ENCODE assay signal across 8 mouse cellular contexts in the genomic region with DNA sequence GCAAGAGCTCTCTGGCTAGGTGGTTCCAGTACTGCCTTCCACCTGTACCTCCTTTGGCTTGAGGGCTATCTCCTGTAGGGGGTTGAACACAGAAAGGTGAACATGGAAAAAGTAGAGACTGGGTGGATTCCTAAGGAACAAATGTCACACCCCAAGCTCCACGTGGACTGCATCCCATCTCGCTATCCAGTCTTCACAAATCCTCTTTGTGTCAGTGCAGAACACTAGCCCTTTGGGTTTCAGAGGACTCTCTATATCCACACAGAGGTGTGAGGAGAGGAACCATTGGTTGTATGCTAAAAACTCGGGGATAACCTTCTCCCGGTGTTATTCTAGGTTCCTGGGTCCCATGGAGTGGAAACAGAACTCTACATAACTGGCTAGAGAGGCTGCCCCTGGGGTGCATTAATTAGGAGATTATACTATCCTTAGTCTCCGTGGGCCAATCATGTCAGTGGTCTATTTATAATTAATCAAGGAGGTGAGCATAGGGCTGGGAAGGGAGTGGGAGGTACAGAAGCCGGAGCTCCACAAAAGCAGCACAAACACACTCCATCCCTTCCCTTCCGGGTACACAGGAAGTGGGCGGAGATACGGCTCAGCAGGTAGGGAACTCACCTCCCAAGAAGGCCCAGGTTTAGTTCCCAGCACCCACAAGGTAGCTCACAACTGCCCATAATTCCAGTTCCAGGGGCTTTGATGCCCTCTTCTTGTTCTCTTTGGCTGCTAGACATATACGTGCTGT. TPM values are rescaled to one million over a fixed set of nuclear protein-coding genes. Genes with fewer than 3 reads are reported as not detected.
A peak's percentile ranks its signal among the peaks of the same experiment; 100 is the strongest.
DNase-seq lines count a peak whose midpoint lies in the region; ATAC-seq and TF ChIP-seq lines count a peak whose summit lies in the region.

No protein-coding gene starts in this region.

- H3K79me2 ChIP-seq in myocyte (ENCODE audit: control insufficient read depth, insufficient read depth): no peaks in the 10 kb centered on the region

- H3K27me3 ChIP-seq in kidney, postnatal 0 days (ENCODE audit: insufficient read depth, low read length): no peaks in the 10 kb centered on the region
- H3K27me3 ChIP-seq in embryonic facial prominence, embryonic 10.5 days (replicated peaks; ENCODE audit: low read depth, poor library complexity, severe bottlenecking): no peaks in the 10 kb centered on the region
- H3K27me3 ChIP-seq in hindbrain, postnatal 0 days (ENCODE audit: insufficient read depth, low read length): no peaks in the 10 kb centered on the region
- no peaks in the 10 kb centered on the region for H3K27me3 ChIP-seq in myocyte (ENCODE audit: control insufficient read depth, insufficient read depth, insufficient read length)

- no peak overlapping the region for H3K4me3 ChIP-seq in kidney, postnatal 0 days (replicated peaks; ENCODE audit: low read depth, low read length)
- peak overlapping the region; percentile 46 for H3K4me3 ChIP-seq in embryonic facial prominence, embryonic 10.5 days
- no peak overlapping the region for H3K4me3 ChIP-seq in hindbrain, postnatal 0 days (ENCODE audit: low read length)
- H3K4me3 ChIP-seq in myocyte: no peak overlapping the region

- no peak for TF ChIP-seq CTCF in kidney, postnatal 0 days (IDR thresholded peaks at IDR 0.05; ENCODE audit: low read depth)
- no peak for TF ChIP-seq CTCF in hindbrain, postnatal 0 days (IDR thresholded peaks at IDR 0.05; ENCODE audit: low read depth)

- H3K4me1 ChIP-seq in kidney, postnatal 0 days (replicated peaks; ENCODE audit: insufficient read depth, low read length): peaks cover 17% of the 10 kb centered on the region
- peaks cover 37% of the 10 kb centered on the region for H3K4me1 ChIP-seq in embryonic facial prominence, embryonic 10.5 days
- peaks cover 14% of the 10 kb centered on the region for H3K4me1 ChIP-seq in hindbrain, postnatal 0 days (ENCODE audit: insufficient read depth, low read length)

- H3K9me3 ChIP-seq in kidney, postnatal 0 days (replicated peaks; ENCODE audit: low read length): no peaks in the 10 kb centered on the region
- H3K9me3 ChIP-seq in embryonic facial prominence, embryonic 10.5 days: no peaks in the 10 kb centered on the region
- no peaks in the 10 kb centered on the region for H3K9me3 ChIP-seq in hindbrain, postnatal 0 days (ENCODE audit: low read length)

- H3K36me3 ChIP-seq in kidney, postnatal 0 days (ENCODE audit: insufficient read depth, low read length): no peaks in the 10 kb centered on the region
- H3K36me3 ChIP-seq in embryonic facial prominence, embryonic 10.5 days (replicated peaks): no peaks in the 10 kb centered on the region
- no peaks in the 10 kb centered on the region for H3K36me3 ChIP-seq in hindbrain, postnatal 0 days (ENCODE audit: insufficient read depth, low read length)
- H3K36me3 ChIP-seq in myocyte (ENCODE audit: control insufficient read depth, insufficient read depth): no peaks in the 10 kb centered on the region

- H3K9ac ChIP-seq in kidney, postnatal 0 days (ENCODE audit: low read depth, low read length): no peak overlapping the region
- peak overlapping the region; percentile 41; the same call in 1 of the 2 replicates for H3K9ac ChIP-seq in hindbrain, postnatal 0 days (replicated peaks; ENCODE audit: low read length)

- H3ac ChIP-seq in myocyte (ENCODE audit: control insufficient read depth, insufficient read length): no peak overlapping the region

- TF ChIP-seq POLR2A in myocyte (IDR thresholded peaks at IDR 0.05; ENCODE audit: insufficient read length, low read depth): no peak

- WGBS in kidney, postnatal 0 days: 47% methylated on average over 10 of the region's 10 CpGs
- 57% methylated on average over 10 of the region's 10 CpGs for WGBS in embryonic facial prominence, embryonic 10.5 days
- WGBS in hindbrain, postnatal 0 days: 55% methylated on average over 10 of the region's 10 CpGs

- ATAC-seq in kidney, postnatal 0 days (replicated peaks; ENCODE audit: low FRiP score, low read depth): no peak
- no peak; the same call in 1 of the 2 replicates for ATAC-seq in hindbrain, postnatal 0 days

- no peak for DNase-seq in kidney, postnatal 0 days (ENCODE audit: low spot score)
- DNase-seq in kidney, adult 9 months: no peak
- DNase-seq in embryonic facial prominence, embryonic 10.5 days (ENCODE audit: low spot score): no peak
- DNase-seq in hindbrain, postnatal 0 days (ENCODE audit: low spot score): no peak
- no peak for DNase-seq in thymus, postnatal 10 days (ENCODE audit: low spot score in 2 of 2)
- no peak for DNase-seq in left cerebral cortex, adult 9 months (ENCODE audit: low spot score in 2 of 2)
- DNase-seq in cerebellum, adult 9-10 months: no peak

- H3K27ac ChIP-seq in kidney, postnatal 0 days: peak overlapping the region; percentile 92
- peak overlapping the region; percentile 94 for H3K27ac ChIP-seq in embryonic facial prominence, embryonic 10.5 days (replicated peaks)
- peak overlapping the region; percentile 86 for H3K27ac ChIP-seq in hindbrain, postnatal 0 days

- H3K4me2 ChIP-seq in kidney, postnatal 0 days (ENCODE audit: low read length): peak overlapping the region; percentile 49
- H3K4me2 ChIP-seq in hindbrain, postnatal 0 days (ENCODE audit: low read depth, low read length): peak overlapping the region; percentile 51
- peak overlapping the region; percentile 80 for H3K4me2 ChIP-seq in myocyte (ENCODE audit: low read depth)

TF ChIP-seq in myocyte, 11 proteins besides CTCF, POLR2A, EP300 and RAD21:
- no peak for TF ChIP-seq POLR2AphosphoS2 (IDR thresholded peaks at IDR 0.05; ENCODE audit: insufficient read length, low read depth)
- no peak for TF ChIP-seq TCF3 (IDR thresholded peaks at IDR 0.05; ENCODE audit: insufficient read length, low read depth)
- no peak for TF ChIP-seq REST (IDR thresholded peaks at IDR 0.05; ENCODE audit: insufficient read depth, insufficient read length)
- TF ChIP-seq E2F4 (IDR thresholded peaks at IDR 0.05; ENCODE audit: insufficient read depth): no peak
- no peak for TF ChIP-seq MAX (IDR thresholded peaks at IDR 0.05; ENCODE audit: low read depth)
- TF ChIP-seq MYOD1 (IDR thresholded peaks at IDR 0.05; ENCODE audit: control insufficient read depth in 1 of 3, insufficient read length in 2 of 3, low read depth in 2 of 3): no peak
- no peak for TF ChIP-seq MYOG (IDR thresholded peaks at IDR 0.05; ENCODE audit: control insufficient read depth in 1 of 3, insufficient read depth in 1 of 3, insufficient read length in 2 of 3, low read depth in 2 of 3)
- TF ChIP-seq USF1 (IDR thresholded peaks at IDR 0.05; ENCODE audit: low read depth): no peak
- TF ChIP-seq TCF12 (IDR thresholded peaks at IDR 0.05; ENCODE audit: insufficient read depth, poor library complexity, severe bottlenecking): no peak
- TF ChIP-seq SRF (IDR thresholded peaks at IDR 0.05; ENCODE audit: control insufficient read depth, insufficient read length, low read depth): no peak
- no peak for TF ChIP-seq CEBPB (IDR thresholded peaks at IDR 0.05; ENCODE audit: insufficient read depth, poor library complexity, severe bottlenecking)

RNA-seq across cellular contexts. Expression of a gene that starts 5.3 kb away (rescaled TPM):
- polyA plus RNA-seq in kidney, postnatal 0 days (2015; fragmentation: Nextera tagmentation; extraction: Ambion mirVana): 60.7 and 64.2 TPM in 2 replicates
- 102 and 105 TPM in 2 replicates for polyA plus RNA-seq in embryonic facial prominence, embryonic 10.5 days (2016; fragmentation: Nextera tagmentation; extraction: Ambion mirVana)
- total RNA-seq in hindbrain, postnatal 0 days (2014; rRNA removed): 101 and 106 TPM in 2 replicates
- polyA plus RNA-seq in hindbrain, postnatal 0 days (2015; fragmentation: Nextera tagmentation; extraction: Ambion mirVana): 90.2 and 94.7 TPM in 2 replicates
- 133 TPM for polyA plus RNA-seq in myocyte (2012; fragmentation: generic; extraction: Trizol)

RNA-seq across cellular contexts. Expression of a gene that starts 22.8 kb away (rescaled TPM):
- 0.29 and 0.30 TPM in 2 replicates for polyA plus RNA-seq in kidney, postnatal 0 days (2015; fragmentation: Nextera tagmentation; extraction: Ambion mirVana)
- 0.10 and 0.21 TPM in 2 replicates for polyA plus RNA-seq in embryonic facial prominence, embryonic 10.5 days (2016; fragmentation: Nextera tagmentation; extraction: Ambion mirVana)
- 0.75 and 1.8 TPM in 2 replicates for total RNA-seq in hindbrain, postnatal 0 days (2014; rRNA removed)
- 0.68 and 0.88 TPM in 2 replicates for polyA plus RNA-seq in hindbrain, postnatal 0 days (2015; fragmentation: Nextera tagmentation; extraction: Ambion mirVana)
- not detected for polyA plus RNA-seq in myocyte (2012; fragmentation: generic; extraction: Trizol)

RNA-seq across cellular contexts. Expression of a gene that starts 41.0 kb away (rescaled TPM):
- polyA plus RNA-seq in kidney, postnatal 0 days (2015; fragmentation: Nextera tagmentation; extraction: Ambion mirVana): 4.2 and 4.5 TPM in 2 replicates
- polyA plus RNA-seq in embryonic facial prominence, embryonic 10.5 days (2016; fragmentation: Nextera tagmentation; extraction: Ambion mirVana): 15.9 and 17.8 TPM in 2 replicates
- total RNA-seq in hindbrain, postnatal 0 days (2014; rRNA removed): 10.5 and 17.3 TPM in 2 replicates
- 12.2 and 17.5 TPM in 2 replicates for polyA plus RNA-seq in hindbrain, postnatal 0 days (2015; fragmentation: Nextera tagmentation; extraction: Ambion mirVana)
- polyA plus RNA-seq in myocyte (2012; fragmentation: generic; extraction: Trizol): 1.4 TPM

RNA-seq across cellular contexts. Expression of a gene that starts 41.2 kb away (rescaled TPM):
- polyA plus RNA-seq in kidney, postnatal 0 days (2015; fragmentation: Nextera tagmentation; extraction: Ambion mirVana): 41.1 and 43.2 TPM in 2 replicates
- 94.1 and 99.4 TPM in 2 replicates for polyA plus RNA-seq in embryonic facial prominence, embryonic 10.5 days (2016; fragmentation: Nextera tagmentation; extraction: Ambion mirVana)
- total RNA-seq in hindbrain, postnatal 0 days (2014; rRNA removed): 33.9 and 34.2 TPM in 2 replicates
- polyA plus RNA-seq in hindbrain, postnatal 0 days (2015; fragmentation: Nextera tagmentation; extraction: Ambion mirVana): 37.3 and 38.8 TPM in 2 replicates
- 55.4 TPM for polyA plus RNA-seq in myocyte (2012; fragmentation: generic; extraction: Trizol)

RNA-seq across cellular contexts. Expression of a gene that starts 51.0 kb away (rescaled TPM):
- polyA plus RNA-seq in kidney, postnatal 0 days (2015; fragmentation: Nextera tagmentation; extraction: Ambion mirVana): 118 and 119 TPM in 2 replicates
- polyA plus RNA-seq in embryonic facial prominence, embryonic 10.5 days (2016; fragmentation: Nextera tagmentation; extraction: Ambion mirVana): 125 and 137 TPM in 2 replicates
- 60.7 and 78.3 TPM in 2 replicates for total RNA-seq in hindbrain, postnatal 0 days (2014; rRNA removed)
- 97.6 and 102 TPM in 2 replicates for polyA plus RNA-seq in hindbrain, postnatal 0 days (2015; fragmentation: Nextera tagmentation; extraction: Ambion mirVana)
- polyA plus RNA-seq in myocyte (2012; fragmentation: generic; extraction: Trizol): 31.2 TPM
